Mouse (Mus musculus) G1E (cell line): Measurements from ENCODE around the gene Mmp12.

Experiments
- CTCF ChIP-seq: IDR thresholded peaks from 2 replicates; pipeline ENCODE4 v1.5.1; 2012; ENCODE audit warnings: low read depth, low read length, inconsistent platforms, mixed read lengths
- GATA1 ChIP-seq: IDR thresholded peaks from 2 replicates; pipeline ENCODE4 v1.6.1; 2012; ENCODE audit warnings: borderline replicate concordance, low read length, inconsistent platforms, mixed read lengths
- GATA2 ChIP-seq: IDR thresholded peaks from 2 replicates; pipeline ENCODE4 v1.6.1; 2012; ENCODE audit warnings: low read depth, low read length, inconsistent platforms, borderline replicate concordance
- POLR2AphosphoS5 ChIP-seq: IDR thresholded peaks from 2 replicates; pipeline ENCODE4 v1.6.1; 2012; ENCODE audit warnings: low read depth, low read length, inconsistent platforms; ENCODE audit not compliant: insufficient replicate concordance
- TAL1 ChIP-seq: conservative IDR thresholded peaks from 2 replicates; pipeline ENCODE4 v1.6.1; 2012; ENCODE audit warnings: low read depth, low read length, inconsistent platforms, mixed read lengths

- TF ChIP-seq CTCF (no peak), POLR2AphosphoS5 (no peak), TAL1 (no peak), GATA1 (no peak), GATA2 (no peak)
These were observed 8.2 kb upstream of the Mmp12 start for GRCm38 (mm10) chr9:7335766-7336680.
